Mouse (Mus musculus) heart, embryonic 16.5 days (tissue): ENCODE measurements at regions not wholly inside any gene's neighbourhood (a gene's known extent, or its start where the extent isn't known, plus 50 kb on each side); places are given as distances from the start of the nearest gene placed in this dataset.

ENCODE experiments used
- ATAC-seq: fragments of 200-750 bp; cut with Nextera tagmentation; replicated peaks from 2 replicates; pipeline ENCODE4 v1.8.0; 2017; ENCODE audit warnings: moderate number of reproducible peaks; ENCODE audit not compliant: insufficient read depth, low FRiP score; ENCODE audit errors: extremely low read depth
- H3K27ac ChIP-seq: fragments of 300-500 bp; sonication (generic); 2 replicates; pipeline ENCODE4 v1.5.1; 2014; ENCODE audit warnings: mild to moderate bottlenecking, low read length, control low read depth, moderate library complexity
- H3K27me3 ChIP-seq: fragments of 300-500 bp; sonication (generic); 2 replicates; pipeline ENCODE4 v1.6.1; 2014; ENCODE audit warnings: low read length, mixed read lengths; ENCODE audit not compliant: control insufficient read depth, insufficient read depth
- H3K36me3 ChIP-seq: fragments of 300-500 bp; sonication (generic); 2 replicates; pipeline ENCODE4 v1.6.1; 2014; ENCODE audit not compliant: control insufficient read depth, insufficient read depth
- H3K4me1 ChIP-seq: fragments of 300-500 bp; sonication (generic); 2 replicates; pipeline ENCODE4 v1.6.1; 2014; ENCODE audit warnings: low read length, mixed read lengths; ENCODE audit not compliant: control insufficient read depth, insufficient read depth
- H3K4me2 ChIP-seq: fragments of 300-500 bp; sonication (generic); 2 replicates; pipeline ENCODE4 v1.6.1; 2014; ENCODE audit warnings: low read depth, mild to moderate bottlenecking, control low read depth, low read length
- H3K4me3 ChIP-seq: fragments of 300-500 bp; sonication (generic); 2 replicates; pipeline ENCODE4 v1.5.1; 2014; ENCODE audit warnings: mild to moderate bottlenecking, control low read depth, low read length
- H3K9ac ChIP-seq: fragments of 300-500 bp; sonication (generic); 2 replicates; pipeline ENCODE4 v1.6.1; 2014; ENCODE audit warnings: low read length, control low read depth
- H3K9me3 ChIP-seq: fragments of 300-500 bp; sonication (generic); replicated peaks from 2 replicates; pipeline ENCODE4 v1.6.1; 2016; ENCODE audit warnings: low read length; ENCODE audit not compliant: control insufficient read depth
- WGBS: fragments of 180-500 bp; shearing (Covaris S2); extraction: QIAGEN DNeasy Blood & Tissue Kit; methylation state at CpG from one replicate; pipeline ENCODE4 v1.1.7; 2014; 5-methylcytosine and 5-hydroxymethylcytosine counted together

- 78% methylated on average over 11 of the region's 11 CpGs for WGBS
- H3K9ac ChIP-seq = no peak overlapping the region
These were observed 205.9 kb downstream of the AI593442 start for GRCm38 (mm10) chr9:52473555-52474196.

GRCm38 (mm10) chr9:52472859-52473258, 206.7 kb downstream of the AI593442 start:
- 81% methylated on average over 8 of the region's 8 CpGs for WGBS
- no peak overlapping the region for H3K27ac ChIP-seq
- H3K36me3 ChIP-seq = no peaks in the 10 kb centered on the region
- no peak for ATAC-seq
- H3K27me3 ChIP-seq = no peaks in the 10 kb centered on the region
- no peak overlapping the region for H3K4me2 ChIP-seq
- H3K4me3 ChIP-seq = no peak overlapping the region
- H3K9me3 ChIP-seq = no peaks in the 10 kb centered on the region
- no peak overlapping the region for H3K9ac ChIP-seq
- H3K4me1 ChIP-seq = no peaks in the 10 kb centered on the region

More at GRCm38 (mm10) chr9:52473555-52474196, 205.9 kb downstream of the AI593442 start:
- H3K4me2 ChIP-seq = no peak overlapping the region
- H3K36me3 ChIP-seq = no peaks in the 10 kb centered on the region
- no peak overlapping the region for H3K27ac ChIP-seq
- no peaks in the 10 kb centered on the region for H3K27me3 ChIP-seq
- no peak for ATAC-seq
- no peak overlapping the region for H3K4me3 ChIP-seq
- H3K9me3 ChIP-seq = no peaks in the 10 kb centered on the region
- no peaks in the 10 kb centered on the region for H3K4me1 ChIP-seq

GRCm38 (mm10) chr9:52458518-52458917, 221.1 kb downstream of the AI593442 start:
- Histone ChIP-seq H3K9ac (no peak overlapping the region), H3K4me1 (no peaks in the 10 kb centered on the region), H3K4me3 (no peak overlapping the region), H3K9me3 (no peaks in the 10 kb centered on the region), H3K4me2 (no peak overlapping the region), H3K36me3 (no peaks in the 10 kb centered on the region), H3K27me3 (no peaks in the 10 kb centered on the region), H3K27ac (no peak overlapping the region)
- ATAC-seq = no peak
- WGBS = 57% methylated on average over 2 of the region's 2 CpGs

DNA sequence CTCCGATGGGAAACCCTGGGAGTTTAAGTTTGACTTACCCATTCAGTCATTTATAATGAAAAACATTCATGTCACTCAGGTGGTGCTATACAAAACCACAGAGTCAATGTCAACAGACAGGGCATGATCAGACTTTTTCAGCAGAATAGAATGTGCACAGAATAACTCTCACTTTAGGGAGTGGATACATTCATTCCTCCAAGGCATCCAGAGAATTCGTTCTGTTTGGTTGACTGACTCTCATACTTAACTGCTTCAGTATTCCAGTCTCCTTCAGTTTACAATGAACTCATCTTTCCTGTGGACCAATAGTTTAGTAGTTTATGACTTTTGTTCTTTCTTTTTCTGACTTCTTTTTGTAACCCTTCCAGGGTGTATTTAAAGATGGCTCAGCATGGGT, 225.1 kb downstream of the AI593442 start:
- H3K9ac ChIP-seq = no peak overlapping the region
- 80% methylated on average over 2 of the region's 2 CpGs for WGBS
- no peaks in the 10 kb centered on the region for H3K36me3 ChIP-seq
- ATAC-seq = no peak
- H3K27me3 ChIP-seq = no peaks in the 10 kb centered on the region
- H3K4me1 ChIP-seq = no peaks in the 10 kb centered on the region
- no peak overlapping the region for H3K4me3 ChIP-seq
- no peak overlapping the region for H3K4me2 ChIP-seq
- H3K9me3 ChIP-seq = no peaks in the 10 kb centered on the region
- no peak overlapping the region for H3K27ac ChIP-seq

GRCm38 (mm10) chr9:52451792-52452191, 227.8 kb downstream of the AI593442 start:
- H3K9me3 ChIP-seq = no peaks in the 10 kb centered on the region
- no peak overlapping the region for H3K4me2 ChIP-seq
- no peak overlapping the region for H3K4me3 ChIP-seq
- no peaks in the 10 kb centered on the region for H3K36me3 ChIP-seq
- H3K27ac ChIP-seq = no peak overlapping the region
- WGBS = 59% methylated on average over 3 of the region's 3 CpGs
- H3K27me3 ChIP-seq = no peaks in the 10 kb centered on the region
- H3K9ac ChIP-seq = no peak overlapping the region
- ATAC-seq = no peak
- H3K4me1 ChIP-seq = no peaks in the 10 kb centered on the region

DNA sequence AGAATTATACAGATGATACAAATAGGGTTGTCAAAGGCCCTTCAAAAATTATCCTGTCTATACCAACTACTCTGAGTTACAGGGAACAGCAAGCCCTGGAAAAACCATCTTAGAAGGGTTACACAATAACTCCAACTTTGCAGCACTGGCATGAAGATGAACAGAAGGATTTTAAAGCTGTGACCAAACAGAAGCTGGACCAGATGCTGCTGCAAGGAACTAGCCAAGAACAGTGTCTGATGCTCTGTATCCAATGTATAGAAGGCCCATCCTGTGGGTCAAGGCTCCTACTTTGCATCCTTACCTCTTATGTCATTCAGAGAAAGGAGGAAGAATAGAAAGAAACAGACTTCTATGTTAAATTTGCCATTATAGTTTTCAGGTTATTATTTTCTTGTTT, 231.3 kb downstream of the AI593442 start:
- Histone ChIP-seq H3K4me3 (no peak overlapping the region), H3K4me1 (no peaks in the 10 kb centered on the region), H3K27ac (no peak overlapping the region), H3K9ac (no peak overlapping the region), H3K27me3 (no peaks in the 10 kb centered on the region), H3K4me2 (no peak overlapping the region), H3K36me3 (no peaks in the 10 kb centered on the region), H3K9me3 (no peaks in the 10 kb centered on the region)
- ATAC-seq = no peak

DNA sequence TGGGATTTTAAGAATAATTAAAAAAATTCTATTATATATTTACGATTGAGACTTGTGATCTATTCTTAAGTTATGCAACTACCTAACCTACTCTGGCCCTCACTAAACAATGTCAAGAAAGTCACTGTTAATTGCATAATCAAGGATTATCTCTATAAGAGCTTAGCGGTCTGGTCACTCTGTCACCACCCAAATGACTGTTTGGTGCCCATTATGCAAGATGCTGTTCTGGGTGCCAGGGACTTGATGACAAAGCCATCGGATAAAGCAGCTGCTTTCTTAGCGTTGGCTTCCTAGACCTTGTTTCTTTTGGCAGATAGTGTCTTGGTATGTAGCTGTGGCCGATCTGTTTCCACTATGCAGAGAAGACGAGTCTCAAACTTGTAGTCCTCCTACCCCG, 236.4 kb downstream of the AI593442 start:
- Histone ChIP-seq H3K9me3 (no peaks in the 10 kb centered on the region), H3K4me3 (no peak overlapping the region), H3K27me3 (no peaks in the 10 kb centered on the region), H3K4me2 (no peak overlapping the region), H3K27ac (no peak overlapping the region), H3K9ac (no peak overlapping the region), H3K36me3 (no peaks in the 10 kb centered on the region), H3K4me1 (no peaks in the 10 kb centered on the region)
- 66% methylated on average over 7 of the region's 7 CpGs for WGBS
- no peak for ATAC-seq

DNA sequence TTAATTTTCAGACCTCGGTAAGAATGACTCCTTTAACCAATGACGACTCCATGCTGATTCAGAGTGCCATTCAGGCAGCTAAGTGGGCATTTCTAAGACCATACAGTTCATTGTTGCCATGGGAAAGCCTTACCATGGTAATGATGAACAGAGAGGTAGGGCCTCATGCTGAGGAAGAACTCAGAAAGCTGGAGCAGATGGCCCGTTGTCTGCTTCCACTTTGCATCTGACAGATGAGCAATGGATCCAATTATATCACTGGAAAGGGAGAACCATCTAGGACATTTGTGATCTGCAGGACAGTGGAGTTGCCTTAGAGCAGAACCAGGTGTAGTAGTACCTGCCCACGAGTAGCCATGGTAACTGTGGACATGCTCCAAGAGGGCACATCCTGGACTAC, 245.4 kb downstream of the AI593442 start:
- Histone ChIP-seq H3K9me3 (no peaks in the 10 kb centered on the region), H3K27me3 (no peaks in the 10 kb centered on the region), H3K4me1 (no peaks in the 10 kb centered on the region), H3K9ac (no peak overlapping the region), H3K4me3 (no peak overlapping the region), H3K27ac (no peak overlapping the region), H3K4me2 (no peak overlapping the region), H3K36me3 (no peaks in the 10 kb centered on the region)
- WGBS = 56% methylated on average over 4 of the region's 4 CpGs
- ATAC-seq = no peak

GRCm38 (mm10) chr9:52425413-52425812, 254.2 kb downstream of the AI593442 start:
- 66% methylated on average over 4 of the region's 4 CpGs for WGBS
- H3K27me3 ChIP-seq = no peaks in the 10 kb centered on the region
- ATAC-seq = no peak
- H3K4me1 ChIP-seq = no peaks in the 10 kb centered on the region
- H3K9me3 ChIP-seq = no peaks in the 10 kb centered on the region
- no peak overlapping the region for H3K27ac ChIP-seq
- H3K4me3 ChIP-seq = no peak overlapping the region
- H3K4me2 ChIP-seq = no peak overlapping the region
- H3K9ac ChIP-seq = no peak overlapping the region
- H3K36me3 ChIP-seq = no peaks in the 10 kb centered on the region
